Mouse (Mus musculus): Measurements from ENCODE around the gene Kdm5b.

DNA sequence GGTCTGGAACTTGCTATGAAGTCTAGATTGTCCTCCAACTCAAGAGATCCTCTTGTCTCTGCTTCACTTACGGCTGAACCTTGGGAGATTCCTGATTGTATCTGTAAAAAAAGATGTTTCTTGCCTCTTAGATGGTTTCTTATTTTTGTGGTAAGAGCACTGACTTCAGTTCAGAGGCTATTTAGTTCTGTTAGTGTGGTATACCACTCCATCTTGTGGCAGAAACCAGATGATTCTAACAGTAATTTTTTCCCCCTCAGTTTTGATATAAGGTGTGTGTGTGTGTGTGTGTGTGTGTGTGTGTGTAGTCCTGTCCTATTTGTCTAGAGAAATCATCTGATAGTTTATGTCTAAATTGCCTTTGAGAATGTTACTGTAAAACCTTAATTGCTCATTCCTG lies 47.3 kb downstream of the Kdm5b start:
- TF ChIP-seq CTCF (IDR thresholded peaks at IDR 0.05; ENCODE audit: insufficient read depth, low read depth, low read length) (no peak), POLR2A (IDR thresholded peaks at IDR 0.05; ENCODE audit: insufficient read depth, low read depth, low read length) (no peak)

Data from olfactory bulb, adult 2 months (tissue).